Mouse (Mus musculus): ENCODE data around the gene Icmt. TPM values are rescaled to one million over a fixed set of nuclear protein-coding genes. Genes with fewer than 3 reads are reported as not detected.

Gene Icmt
- 15.8 TPM for total RNA-seq (2023)

DNA sequence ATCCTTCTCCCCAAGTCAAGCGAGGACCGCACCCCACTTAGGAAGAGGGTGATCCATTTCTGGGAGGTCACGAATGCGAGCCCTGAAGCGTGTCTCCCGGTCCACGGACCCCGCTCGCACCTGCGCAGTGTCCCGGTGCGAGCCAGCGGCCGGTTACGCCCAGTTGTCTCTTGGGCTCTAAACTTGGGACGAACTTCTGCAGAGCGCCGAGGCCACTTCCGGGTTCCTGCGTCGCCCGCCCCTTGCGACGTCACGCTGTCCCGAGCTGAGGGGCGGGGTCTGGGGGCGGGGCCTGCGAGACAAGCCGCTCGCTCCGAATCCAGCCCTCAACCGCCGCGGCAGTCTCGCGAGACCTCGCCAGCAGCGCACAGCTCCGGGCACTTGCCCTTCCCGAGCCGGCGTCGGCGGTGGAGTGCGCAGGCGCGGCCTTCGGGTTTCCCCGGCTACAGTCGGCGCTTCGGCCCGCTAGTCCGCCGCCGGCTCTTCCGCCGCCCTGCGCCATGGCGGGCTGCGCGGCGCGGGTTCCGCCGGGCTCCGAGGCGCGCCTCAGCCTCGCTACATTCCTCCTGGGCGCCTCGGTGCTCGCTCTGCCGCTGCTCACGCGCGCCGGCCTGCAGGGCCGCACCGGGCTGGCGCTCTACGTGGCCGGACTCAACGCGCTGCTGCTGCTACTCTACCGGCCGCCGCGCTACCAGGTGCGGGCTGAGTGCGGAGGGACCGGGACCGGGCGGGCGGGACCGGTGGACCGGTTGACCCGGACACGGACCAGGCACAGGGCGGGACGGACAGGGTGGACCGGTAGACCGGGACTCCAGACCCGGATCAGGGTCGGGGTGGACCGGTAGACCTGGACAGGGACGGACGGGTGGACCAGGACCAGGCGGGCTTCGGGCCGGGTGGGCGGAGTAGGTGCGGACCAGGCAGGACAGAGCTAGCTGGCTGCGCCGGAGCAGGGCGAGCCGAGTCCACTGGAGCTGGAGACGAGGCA is at the start of gene Icmt:
Icmt (plus strand) TSS at position 354 of the 988 bp plus-strand sequence.

DNA sequence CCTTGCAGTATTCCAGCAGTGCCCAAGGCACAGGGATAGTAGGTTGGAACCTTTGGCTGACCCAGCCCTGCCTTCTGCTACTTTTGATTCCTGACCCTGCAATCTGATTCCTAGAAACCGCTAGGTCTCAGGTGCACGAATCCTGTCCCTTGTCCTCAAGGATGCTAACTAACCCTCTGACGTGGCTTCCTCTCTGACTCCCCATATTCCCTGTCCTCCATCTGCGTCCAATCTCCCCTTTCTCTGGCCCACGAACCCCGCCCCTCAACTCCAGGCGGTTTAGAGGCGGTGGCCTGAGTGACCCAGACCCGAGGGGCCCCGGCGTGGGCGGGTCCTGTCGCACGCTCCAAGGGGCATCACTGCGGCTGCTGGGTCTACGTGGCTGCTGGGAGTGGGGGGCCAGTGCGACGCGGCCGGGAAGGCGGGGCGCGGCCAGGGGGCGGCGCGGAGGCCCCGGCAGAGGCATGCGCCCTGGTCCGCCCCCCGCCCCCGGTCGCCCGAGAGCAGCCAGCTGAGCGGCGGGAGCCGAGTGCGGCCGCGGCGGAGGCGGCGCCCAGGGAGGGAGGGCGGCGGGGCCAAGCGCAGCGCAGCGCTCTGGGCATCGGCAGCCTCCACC is 23.3 kb upstream of the Icmt start, which contains the start of gene Gpr153:
Gpr153 (plus strand) TSS at position 612 of the 616 bp plus-strand sequence.

DNA sequence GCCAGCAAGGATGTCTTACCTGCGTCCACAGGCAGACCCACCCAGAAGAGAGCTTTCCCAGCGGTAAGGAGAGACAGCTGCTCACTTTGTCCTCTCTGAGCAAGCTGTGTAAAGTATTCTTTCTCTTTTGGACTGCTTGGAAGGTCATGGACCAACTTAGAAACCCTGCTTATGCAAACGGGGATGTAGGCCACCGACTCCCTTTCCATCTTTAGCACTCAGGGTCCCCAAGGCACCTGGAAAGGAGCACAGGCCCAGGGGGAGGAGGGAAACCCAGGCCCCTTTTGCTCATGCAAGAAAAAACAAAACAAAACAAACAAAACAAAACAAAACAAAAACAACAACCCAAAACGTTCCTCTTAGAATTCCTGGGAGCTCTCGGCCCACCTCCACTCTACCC is 5.5 kb upstream of the Icmt start, which contains the start of gene Hes3:
Hes3 (minus strand) TSS at position 101 of the 400 bp plus-strand sequence.

DNA sequence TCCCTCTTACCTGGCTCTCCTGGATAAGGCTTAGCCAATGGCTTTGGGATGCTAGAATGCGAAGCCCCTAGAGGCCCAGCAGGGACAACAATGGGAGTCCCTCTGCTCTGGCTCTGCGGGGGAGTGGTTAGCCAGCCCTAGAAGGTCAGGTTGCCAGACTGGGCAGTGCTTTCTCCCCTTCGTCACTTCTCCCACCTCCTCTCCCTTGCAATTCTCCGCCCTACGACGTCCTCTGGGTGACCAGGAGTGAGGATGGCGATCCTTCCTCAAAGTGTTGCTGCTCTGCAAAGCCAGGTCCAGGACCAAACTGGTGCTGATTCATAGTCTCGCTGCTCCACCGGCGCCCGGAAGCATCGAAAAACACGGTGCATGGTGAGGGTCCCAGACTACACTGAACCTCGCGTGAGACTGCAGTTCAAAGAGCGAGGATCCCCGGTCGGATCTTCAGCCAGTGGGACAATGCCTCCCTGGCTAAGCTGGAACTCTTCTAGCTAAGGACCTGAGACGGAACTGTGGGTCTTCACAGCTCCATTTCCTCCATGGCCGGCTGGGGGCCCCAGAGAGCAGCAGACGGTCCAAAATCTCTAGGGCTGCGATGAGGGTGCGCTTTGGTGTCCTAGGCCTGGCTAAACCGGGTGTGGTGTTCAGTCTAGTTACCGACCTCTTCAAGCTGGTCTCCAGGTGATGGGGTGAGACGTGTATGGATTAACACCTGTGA is 21.6 kb downstream of the Icmt start, which contains the start of gene Rnf207:
Rnf207 (minus strand) TSS at position 477 of the 718 bp plus-strand sequence.

DNA sequence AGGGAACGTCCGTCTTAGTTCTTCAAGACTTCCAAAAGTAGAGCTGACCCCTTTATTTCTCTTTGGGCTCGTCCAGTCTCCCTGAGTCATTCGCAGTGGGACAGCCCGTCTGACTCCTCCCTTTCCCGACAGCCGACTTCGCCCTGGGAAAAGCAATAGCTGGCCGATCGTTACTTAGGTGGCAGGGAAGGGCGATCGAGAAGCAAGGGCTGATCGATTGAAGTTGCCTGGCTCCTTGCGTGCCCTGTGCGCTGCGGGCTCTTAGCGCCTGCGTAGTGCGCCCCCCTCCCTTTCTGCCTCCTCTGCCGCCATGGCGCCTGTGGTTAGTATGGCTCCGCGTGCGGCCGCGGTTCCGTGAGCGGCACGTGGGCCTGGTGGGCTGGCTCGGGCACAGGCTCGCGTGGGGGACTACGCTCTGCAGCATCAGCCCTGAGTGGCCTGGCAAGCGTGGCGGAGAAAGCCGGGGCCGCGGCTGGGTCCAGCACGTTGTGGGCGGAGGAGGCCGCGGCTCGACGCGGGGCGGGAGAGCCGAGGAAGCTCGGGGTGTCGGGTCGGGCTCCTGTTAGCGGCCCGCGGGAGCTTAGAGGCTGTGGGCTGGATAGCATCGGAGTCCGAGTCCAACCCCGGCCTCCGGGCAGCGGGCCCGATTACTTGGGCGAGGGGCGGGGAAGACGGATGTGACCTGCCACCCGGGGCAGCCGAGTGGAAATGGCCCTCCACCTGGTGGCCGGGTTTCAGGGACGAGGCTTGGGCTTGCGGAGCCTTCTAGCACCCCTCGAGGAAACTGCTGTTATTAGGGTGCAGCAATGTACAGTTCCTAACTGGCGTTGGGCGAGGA is 28.8 kb downstream of the Icmt start, which contains the start of gene Rpl22:
Rpl22 (plus strand) TSS at position 169 of the 838 bp plus-strand sequence.

DNA sequence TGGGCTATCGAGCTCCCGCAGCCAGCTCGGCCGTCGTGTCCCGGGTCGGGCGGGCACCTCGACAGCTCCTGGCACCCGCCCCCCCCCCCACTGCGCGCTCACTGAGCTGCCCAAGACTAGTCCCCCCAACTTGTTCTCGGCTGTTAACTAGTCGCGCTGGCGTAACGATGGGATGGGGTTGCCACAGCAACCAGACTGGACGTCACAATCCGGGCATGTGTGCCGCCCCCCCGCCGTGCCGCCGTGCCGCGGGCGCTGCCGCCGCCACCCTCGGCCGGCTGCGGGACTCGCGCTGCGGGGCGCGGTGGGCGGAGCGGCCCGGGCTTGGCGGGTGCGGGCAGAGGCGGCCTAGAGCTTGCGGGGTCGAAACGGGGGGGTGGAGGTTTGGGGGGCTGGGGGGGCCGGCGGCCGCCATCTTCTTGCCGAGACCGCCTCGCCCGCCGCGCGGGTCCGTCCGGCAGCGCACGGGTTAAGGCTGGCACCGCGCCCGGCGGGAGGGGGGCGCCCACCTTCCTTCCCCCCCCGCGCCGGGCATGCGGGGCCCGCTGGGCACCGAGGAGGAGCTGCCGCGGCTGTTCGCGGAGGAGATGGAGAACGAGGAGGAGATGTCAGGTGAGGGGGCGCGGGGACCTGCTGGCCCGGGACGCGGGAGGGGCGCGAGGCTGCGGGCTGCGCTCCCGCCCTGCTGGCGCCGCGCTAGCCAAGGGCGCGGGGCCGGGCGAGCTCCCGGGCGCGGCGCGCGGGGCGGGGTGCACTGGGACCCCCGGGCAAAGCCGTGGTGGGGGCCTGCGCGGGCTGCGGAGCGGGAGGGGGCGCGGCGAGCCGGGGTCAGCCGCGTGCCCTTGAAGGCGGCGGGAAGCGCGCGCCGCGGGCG is 41.6 kb downstream of the Icmt start, which contains the start of gene Chd5:
Chd5 (plus strand) TSS at position 233 of the 874 bp plus-strand sequence.

Other genes starting within 250 kb of the Icmt start
- gene Plekhg5, start 224.7 kb upstream of the Icmt start, total RNA-seq (2023), result 2.8 TPM
- 36.5 TPM for gene Tnfrsf25, start 181.3 kb upstream of the Icmt start, total RNA-seq (2023)
- 2.7 TPM for gene Espn, start 144.9 kb upstream of the Icmt start, total RNA-seq (2023)
- gene Hes2, start 138.4 kb upstream of the Icmt start, total RNA-seq (2023), result not detected
- 6.3 TPM for gene Acot7, start 119.1 kb upstream of the Icmt start, total RNA-seq (2023)
- gene Gpr153, start 23.0 kb upstream of the Icmt start, total RNA-seq (2023), result 0.23 TPM
- not detected for gene Hes3, start 5.6 kb upstream of the Icmt start, total RNA-seq (2023)
- gene Rnf207, start 21.8 kb downstream of the Icmt start, total RNA-seq (2023), result not detected
- gene Rpl22, start 28.5 kb downstream of the Icmt start, total RNA-seq (2023), result 940 TPM
- not detected for gene Chd5, start 41.4 kb downstream of the Icmt start, total RNA-seq (2023)
- gene Nphp4, start 179.5 kb downstream of the Icmt start, total RNA-seq (2023), result 1.5 TPM
- 169 TPM for gene Kcnab2, start 180.6 kb downstream of the Icmt start, total RNA-seq (2023)

Measured in CD4-positive naive resting alpha-beta T cell, adult 76 days (primary cell).